Mouse (Mus musculus) CD4-positive naive resting alpha-beta T cell, adult 57 days (primary cell): Measurements from ENCODE around the gene Rfxap. TPM values are rescaled to one million over a fixed set of nuclear protein-coding genes. Genes with fewer than 3 reads are reported as not detected.

Experiments
- total RNA-seq: library from RNA; stranded (reverse); gene quantifications from one replicate; pipeline ENCODE4 v1.2.4, GENCODE M21; 2023

The Rfxap gene
- 32.3 TPM for total RNA-seq

GRCm38 (mm10) chr3:54807666-54808217 lies at the start of gene Rfxap:
Rfxap (minus strand) TSS chr3:54807791.

DNA sequence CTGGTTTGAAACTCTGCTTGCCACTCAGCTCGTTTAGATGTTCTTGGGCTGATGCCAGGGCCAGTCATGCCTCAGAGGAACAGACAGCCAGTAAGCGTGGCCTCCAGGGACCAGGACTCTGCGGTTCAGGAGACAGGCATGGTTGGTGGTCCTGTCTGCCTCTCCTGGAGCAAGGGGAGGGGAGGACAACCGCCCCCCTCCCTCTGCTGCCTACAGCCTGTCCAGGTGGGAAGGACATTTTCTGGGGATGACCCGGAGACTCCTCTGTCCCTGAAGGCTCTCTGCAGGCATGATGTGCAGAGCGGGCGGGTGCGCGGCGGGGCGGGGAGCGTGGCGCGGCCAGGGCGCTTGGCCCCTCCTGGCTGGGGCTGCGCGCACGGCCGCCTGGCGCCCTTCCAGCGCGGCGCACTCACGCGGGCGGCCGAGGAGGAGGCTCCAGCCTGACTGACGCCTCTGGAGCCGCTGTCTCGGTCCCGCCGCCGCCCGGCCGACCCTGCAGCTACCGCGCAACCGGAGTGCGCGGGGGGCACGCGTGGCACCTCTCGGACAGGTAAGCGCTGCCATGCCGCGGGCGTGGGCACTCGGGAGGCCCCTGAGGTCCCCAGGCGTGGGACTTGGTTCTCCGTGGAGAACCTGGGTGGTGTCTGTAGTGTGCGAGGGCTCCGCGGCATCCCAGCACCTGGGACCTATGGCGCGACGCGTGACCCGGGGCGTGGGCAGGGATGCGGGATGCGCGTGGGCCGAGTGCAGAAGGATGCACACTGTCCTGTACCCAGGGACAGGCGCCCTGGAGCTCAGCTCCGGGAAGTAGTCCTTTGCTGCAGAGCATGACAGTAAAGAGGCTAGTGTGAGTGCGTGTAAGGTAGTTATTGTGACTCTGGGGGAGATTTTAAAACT lies 52.2 kb downstream of the Rfxap start, which contains the start of gene Smad9:
Gene Smad9, plus strand, starts transcription at position 438 of the 897 bp plus-strand sequence.

Other genes with a start within 250 kb of the Rfxap start
- gene Supt20, start 115.0 kb downstream of the Rfxap start, total RNA-seq: 135 TPM
- not detected for gene Gm21958, start 93.4 kb downstream of the Rfxap start, total RNA-seq
- gene Exosc8, start 72.4 kb downstream of the Rfxap start, total RNA-seq: 121 TPM
- 27.2 TPM for gene Alg5, start 72.3 kb downstream of the Rfxap start, total RNA-seq
- gene Smad9, start 52.2 kb downstream of the Rfxap start, total RNA-seq: not detected
- not detected for gene Sertm1, start 108.1 kb upstream of the Rfxap start, total RNA-seq
- gene Ccna1, start 247.7 kb upstream of the Rfxap start, total RNA-seq: not detected